35 mouse cellular contexts compared by ENCODE assay signal in the genomic region with DNA sequence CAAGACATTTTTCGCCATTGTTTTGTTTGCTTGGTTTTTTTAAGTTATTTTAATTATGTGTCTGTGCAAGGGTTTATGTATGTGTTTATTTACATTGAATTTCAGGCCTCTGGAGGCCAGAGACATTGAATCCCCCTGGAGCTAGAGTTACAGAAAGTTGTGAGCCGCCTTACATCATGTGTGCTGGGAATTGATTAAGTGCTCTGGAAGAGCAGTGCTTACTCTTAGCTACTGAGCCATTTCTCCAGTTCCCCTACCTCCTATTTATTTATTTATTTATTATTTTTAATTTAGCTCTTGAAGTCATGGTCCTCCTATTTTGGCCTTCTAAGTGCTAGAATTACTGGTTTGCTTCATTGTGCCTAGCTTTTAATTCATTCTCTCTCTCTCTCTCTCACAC.
"Had no signal": no experiment of that assay in that cellular context is flagged by ENCODE, and none has a peak within 500 bp of the region (broad histone marks: within the 10 kb centered on the region; RNA-seq: fewer than 3 reads in every experiment).

No protein-coding gene starts in this region.

- H3K9me3 ChIP-seq: heart, embryonic 10.5 days; heart, embryonic 12.5 days; heart, embryonic 13.5 days; heart, embryonic 15.5 days; hindbrain, embryonic 10.5 days; hindbrain, embryonic 12.5 days; hindbrain, embryonic 13.5 days; hindbrain, embryonic 15.5 days; intestine, embryonic 15.5 days; kidney, embryonic 15.5 days had no signal

- H3K36me3 ChIP-seq: hindbrain, embryonic 15.5 days had no signal

- H3K4me3 ChIP-seq: heart, embryonic 10.5 days; heart, embryonic 12.5 days; heart, embryonic 13.5 days; heart, embryonic 15.5 days; hindbrain, embryonic 10.5 days; hindbrain, embryonic 12.5 days; hindbrain, embryonic 13.5 days; hindbrain, embryonic 15.5 days; intestine, embryonic 15.5 days; kidney, embryonic 15.5 days; layer of hippocampus, adult 2 months had no signal

- H3K27ac ChIP-seq: heart, embryonic 10.5 days; heart, embryonic 13.5 days; heart, embryonic 15.5 days; hindbrain, embryonic 10.5 days; hindbrain, embryonic 12.5 days; hindbrain, embryonic 13.5 days; hindbrain, embryonic 14.5 days; hindbrain, embryonic 15.5 days; hindbrain, postnatal 0 days; intestine, embryonic 15.5 days; kidney, embryonic 15.5 days; kidney, postnatal 0 days; layer of hippocampus, adult 2 months had no signal

- H3K9ac ChIP-seq: heart, embryonic 12.5 days; heart, embryonic 13.5 days; heart, embryonic 15.5 days; hindbrain, embryonic 12.5 days; hindbrain, embryonic 13.5 days; hindbrain, embryonic 14.5 days; hindbrain, embryonic 15.5 days; intestine, embryonic 15.5 days; kidney, embryonic 15.5 days had no signal

- ATAC-seq: hindbrain, embryonic 16.5 days; hindbrain, postnatal 0 days; inflammation-experienced regulatory T-cells, adult 6 months; intestine, embryonic 15.5 days; intestine, embryonic 16.5 days; intestine, postnatal 0 days had no signal

- H3K27me3 ChIP-seq: heart, embryonic 12.5 days; heart, embryonic 13.5 days; heart, embryonic 15.5 days; hindbrain, embryonic 12.5 days; hindbrain, embryonic 13.5 days; hindbrain, embryonic 15.5 days; intestine, embryonic 15.5 days; kidney, embryonic 15.5 days had no signal

- H3K4me2 ChIP-seq: heart, embryonic 11.5 days; heart, embryonic 12.5 days; heart, embryonic 13.5 days; heart, embryonic 15.5 days; hindbrain, embryonic 12.5 days; hindbrain, embryonic 13.5 days; hindbrain, embryonic 14.5 days; hindbrain, embryonic 15.5 days; intestine, embryonic 15.5 days; kidney, embryonic 15.5 days had no signal

- DNase-seq: heart, postnatal 10 days; heart, postnatal 14 days; heart, postnatal 36 days; heart, postnatal 4 days; kidney, adult 11 months; kidney, adult 18-20 months; kidney, adult 2 months; kidney, adult 8-10 months; kidney, adult 9 months; kidney, postnatal 10 days; kidney, postnatal 14 days; kidney, postnatal 25 days; kidney, postnatal 36 days; kidney, postnatal 4 days; layer of hippocampus, adult 9-11 months; layer of hippocampus, postnatal 36 days had no signal

- H3K4me1 ChIP-seq: heart, embryonic 10.5 days; heart, embryonic 12.5 days; heart, embryonic 13.5 days; heart, embryonic 15.5 days; hindbrain, embryonic 10.5 days; hindbrain, embryonic 12.5 days; hindbrain, embryonic 13.5 days; hindbrain, embryonic 15.5 days; intestine, embryonic 15.5 days; kidney, embryonic 15.5 days had no signal
